Mouse (Mus musculus): Measurements from ENCODE around the gene Kif1b.
A peak's percentile ranks its signal among the peaks of the same experiment; 100 is the strongest.

Gene Kif1b

GRCm38 (mm10) chr4:149143594-149143993 is 163.9 kb downstream of the Kif1b start:
- DNase-seq (ENCODE audit: low read depth, low spot score): no peak

- DNase-seq (ENCODE audit: low read depth, low spot score): no peak
These were observed 169.0 kb downstream of the Kif1b start for GRCm38 (mm10) chr4:149138515-149138914.

- DNase-seq (ENCODE audit: low read depth, low spot score): peak; percentile 89
These were observed 170.3 kb downstream of the Kif1b start, which contains the start of gene Cenps for GRCm38 (mm10) chr4:149136982-149137770. Gene Cenps, minus strand, starts transcription at chr4:149137629.

GRCm38 (mm10) chr4:149136116-149136850 is 171.2 kb downstream of the Kif1b start:
- no peak for DNase-seq (ENCODE audit: low read depth, low spot score)

- no peak for DNase-seq (ENCODE audit: low read depth, low spot score)
These were observed 174.1 kb downstream of the Kif1b start for GRCm38 (mm10) chr4:149133395-149133794.

- no peak for DNase-seq (ENCODE audit: low read depth, low spot score)
These were observed 175.5 kb downstream of the Kif1b start for GRCm38 (mm10) chr4:149131789-149132565.

GRCm38 (mm10) chr4:149131021-149131752 is 176.3 kb downstream of the Kif1b start:
- no peak for DNase-seq (ENCODE audit: low read depth, low spot score)

GRCm38 (mm10) chr4:149128467-149128866 is 179.0 kb downstream of the Kif1b start:
- no peak for DNase-seq (ENCODE audit: low read depth, low spot score)

- DNase-seq (ENCODE audit: low read depth, low spot score): no peak
These were observed 180.8 kb downstream of the Kif1b start, which contains the start of gene Cort for GRCm38 (mm10) chr4:149126663-149127062. Gene Cort, minus strand, starts transcription at chr4:149126763.
